Mouse (Mus musculus) stomach, embryonic 16.5 days (tissue): Measurements from ENCODE around the gene Sec16a. TPM values are rescaled to one million over a fixed set of nuclear protein-coding genes. Genes with fewer than 3 reads are reported as not detected.

Experiments
- ATAC-seq: fragments of 200-750 bp; cut with Nextera tagmentation; 2 replicates; pipeline ENCODE4 v1.8.0; 2017; ENCODE audit warnings: moderate number of reproducible peaks, moderate TSS enrichment; ENCODE audit not compliant: insufficient read depth, low FRiP score
- H3K27ac ChIP-seq: fragments of 300-500 bp; sonication (generic); 2 replicates; pipeline ENCODE4 v1.5.1; 2014; ENCODE audit warnings: low read length
- H3K27me3 ChIP-seq: fragments of 300-500 bp; sonication (generic); 2 replicates; pipeline ENCODE4 v1.6.1; 2014; ENCODE audit warnings: low read length, control low read depth, mixed read lengths; ENCODE audit not compliant: control insufficient read depth, insufficient read depth
- H3K36me3 ChIP-seq: fragments of 300-500 bp; sonication (generic); 2 replicates; pipeline ENCODE4 v1.6.1; 2014; ENCODE audit warnings: low read length; ENCODE audit not compliant: control insufficient read depth, insufficient read depth
- H3K4me1 ChIP-seq: fragments of 300-500 bp; sonication (generic); 2 replicates; pipeline ENCODE4 v1.6.1; 2014; ENCODE audit warnings: low read length, control low read depth, mixed read lengths; ENCODE audit not compliant: control insufficient read depth, insufficient read depth
- H3K4me2 ChIP-seq: fragments of 300-500 bp; sonication (generic); 2 replicates; pipeline ENCODE4 v1.6.1; 2014; ENCODE audit warnings: low read depth, low read length, mixed read lengths
- H3K4me3 ChIP-seq: fragments of 300-500 bp; sonication (generic); replicated peaks from 2 replicates; pipeline ENCODE4 v1.5.1; 2014; ENCODE audit warnings: mild to moderate bottlenecking, low read length
- H3K9ac ChIP-seq: fragments of 300-500 bp; sonication (generic); 2 replicates; pipeline ENCODE4 v1.6.1; 2014; ENCODE audit warnings: low read length
- H3K9me3 ChIP-seq: fragments of 300-500 bp; sonication (generic); replicated peaks from 2 replicates; pipeline ENCODE4 v1.6.1; 2016; ENCODE audit warnings: low read length, control low read depth; ENCODE audit not compliant: control insufficient read depth
- WGBS: fragments of 180-500 bp; shearing (Covaris S2); extraction: QIAGEN DNeasy Blood & Tissue Kit; methylation state at CpG from one replicate; pipeline ENCODE4 v1.1.7; 2014; 5-methylcytosine and 5-hydroxymethylcytosine counted together
- polyA plus RNA-seq: library from polyadenylated mRNA; unstranded; fragments of >200 nt; fragmentation: Nextera tagmentation; extraction: Ambion mirVana; gene quantifications from 2 replicates; pipeline ENCODE4 v1.2.1, GENCODE M21; 2015

Gene Sec16a
- polyA plus RNA-seq, 1 experiment from 2014 or later = 28.2 TPM

- peak overlapping the region; percentile 29; the same call in 1 of the 2 replicates for H3K4me2 ChIP-seq
- no peaks in the 10 kb centered on the region for H3K27me3 ChIP-seq
- no peaks in the 10 kb centered on the region for H3K9me3 ChIP-seq
- no peak for ATAC-seq
- WGBS = 54% methylated on average over 3 of the region's 3 CpGs
- no peak overlapping the region for H3K27ac ChIP-seq
- peaks cover 21% of the 10 kb centered on the region for H3K4me1 ChIP-seq
- H3K4me3 ChIP-seq = peak overlapping the region; percentile 92
- H3K36me3 ChIP-seq = no peaks in the 10 kb centered on the region
- H3K9ac ChIP-seq = no peak overlapping the region
Measured at GRCm38 (mm10) chr2:26409362-26409761, 35.7 kb downstream of the Sec16a start.

GRCm38 (mm10) chr2:26408515-26409356 is 36.3 kb downstream of the Sec16a start, which contains the start of gene Inpp5e:
Inpp5e (minus strand) TSS chr2:26409203.
- Histone ChIP-seq H3K27ac (peak within 1 kb of the TSS; percentile 64), H3K4me1 (peaks cover 21% of the 10 kb centered on the region), H3K36me3 (no peaks in the 10 kb centered on the region), H3K4me3 (peak within 1 kb of the TSS; percentile 92), H3K9me3 (no peaks in the 10 kb centered on the region), H3K4me2 (peak within 1 kb of the TSS; percentile 94), H3K27me3 (no peaks in the 10 kb centered on the region), H3K9ac (peak within 1 kb of the TSS; percentile 94)
- peak; percentile 97 for ATAC-seq
- WGBS = under 1% methylated on average over 57 of the region's 57 CpGs

- peaks cover 17% of the 10 kb centered on the region for H3K4me1 ChIP-seq
- peaks cover 6% of the 10 kb centered on the region; the same call in 1 of the 2 replicates for H3K36me3 ChIP-seq
- H3K4me3 ChIP-seq = no peak overlapping the region
- ATAC-seq = no peak
- H3K27ac ChIP-seq = no peak overlapping the region
- H3K27me3 ChIP-seq = no peaks in the 10 kb centered on the region
- 66% methylated on average over 8 of the region's 8 CpGs for WGBS
- H3K4me2 ChIP-seq = no peak overlapping the region
- H3K9ac ChIP-seq = no peak overlapping the region
- H3K9me3 ChIP-seq = no peaks in the 10 kb centered on the region
Measured at GRCm38 (mm10) chr2:26403306-26403705, 41.7 kb downstream of the Sec16a start.

GRCm38 (mm10) chr2:26402265-26402664 is 42.8 kb downstream of the Sec16a start:
- no peak for ATAC-seq
- H3K9ac ChIP-seq = no peak overlapping the region
- peaks cover 6% of the 10 kb centered on the region; the same call in 1 of the 2 replicates for H3K36me3 ChIP-seq
- WGBS = 74% methylated on average over 1 of the region's 1 CpGs
- H3K4me1 ChIP-seq = peaks cover 6% of the 10 kb centered on the region; the same call in 1 of the 2 replicates
- no peak overlapping the region for H3K4me3 ChIP-seq
- no peaks in the 10 kb centered on the region for H3K9me3 ChIP-seq
- H3K27ac ChIP-seq = no peak overlapping the region
- H3K27me3 ChIP-seq = no peaks in the 10 kb centered on the region
- H3K4me2 ChIP-seq = no peak overlapping the region

GRCm38 (mm10) chr2:26401023-26401422 is 44.0 kb downstream of the Sec16a start:
- no peaks in the 10 kb centered on the region for H3K9me3 ChIP-seq
- H3K27me3 ChIP-seq = no peaks in the 10 kb centered on the region
- no peak overlapping the region for H3K9ac ChIP-seq
- 87% methylated on average over 4 of the region's 4 CpGs for WGBS
- H3K27ac ChIP-seq = no peak overlapping the region
- H3K4me3 ChIP-seq = no peak overlapping the region
- ATAC-seq = no peak
- H3K36me3 ChIP-seq = peaks cover 13% of the 10 kb centered on the region; the same call in 1 of the 2 replicates
- no peak overlapping the region for H3K4me2 ChIP-seq
- H3K4me1 ChIP-seq = no peaks in the 10 kb centered on the region

- Histone ChIP-seq H3K4me2 (no peak overlapping the region), H3K9me3 (no peaks in the 10 kb centered on the region), H3K9ac (no peak overlapping the region), H3K4me3 (no peak overlapping the region), H3K4me1 (no peaks in the 10 kb centered on the region), H3K36me3 (peaks cover 20% of the 10 kb centered on the region; the same call in 1 of the 2 replicates), H3K27me3 (no peaks in the 10 kb centered on the region), H3K27ac (no peak overlapping the region)
- ATAC-seq = no peak
- 92% methylated on average over 5 of the region's 5 CpGs for WGBS
Measured at GRCm38 (mm10) chr2:26400296-26400695, 44.7 kb downstream of the Sec16a start.

GRCm38 (mm10) chr2:26399647-26400046 is 45.4 kb downstream of the Sec16a start:
- Histone ChIP-seq H3K27me3 (no peaks in the 10 kb centered on the region), H3K36me3 (peaks cover 27% of the 10 kb centered on the region), H3K4me2 (no peak overlapping the region), H3K4me1 (no peaks in the 10 kb centered on the region), H3K27ac (no peak overlapping the region), H3K9ac (no peak overlapping the region), H3K4me3 (no peak overlapping the region), H3K9me3 (no peaks in the 10 kb centered on the region)
- 80% methylated on average over 5 of the region's 5 CpGs for WGBS
- ATAC-seq = no peak

GRCm38 (mm10) chr2:26398978-26399377 is 46.0 kb downstream of the Sec16a start:
- Histone ChIP-seq H3K9me3 (no peaks in the 10 kb centered on the region), H3K36me3 (peaks cover 30% of the 10 kb centered on the region), H3K4me1 (no peaks in the 10 kb centered on the region), H3K27me3 (no peaks in the 10 kb centered on the region), H3K4me3 (no peak overlapping the region), H3K9ac (no peak overlapping the region), H3K27ac (no peak overlapping the region), H3K4me2 (no peak overlapping the region)
- ATAC-seq = no peak
- WGBS = 90% methylated on average over 8 of the region's 8 CpGs

- no peak overlapping the region for H3K4me2 ChIP-seq
Measured at GRCm38 (mm10) chr2:26391617-26392016, 53.4 kb downstream of the Sec16a start.

More at GRCm38 (mm10) chr2:26391617-26392016, 53.4 kb downstream of the Sec16a start:
- Histone ChIP-seq H3K27me3 (no peaks in the 10 kb centered on the region), H3K4me3 (no peak overlapping the region), H3K9me3 (no peaks in the 10 kb centered on the region), H3K4me1 (peaks cover 14% of the 10 kb centered on the region), H3K36me3 (peaks cover 41% of the 10 kb centered on the region), H3K27ac (no peak overlapping the region), H3K9ac (no peak overlapping the region)
- ATAC-seq = no peak
- 90% methylated on average over 6 of the region's 6 CpGs for WGBS
